Mouse (Mus musculus): Measurements from ENCODE around the gene Il1rap. TPM values are rescaled to one million over a fixed set of nuclear protein-coding genes. Genes with fewer than 3 reads are reported as not detected.

Il1rap gene
- polyA plus RNA-seq, 1 experiment from 2014 or later: 6.6 TPM

GRCm38 (mm10) chr16:26691294-26691693 is 109.8 kb downstream of the Il1rap start:
- WGBS: 81% methylated on average over 11 of the region's 11 CpGs
- H3K4me2 ChIP-seq (ENCODE audit: low read depth, severe bottlenecking): no peak overlapping the region
- no peaks in the 10 kb centered on the region for H3K27me3 ChIP-seq (ENCODE audit: control insufficient read depth, insufficient read depth, low read length)
- ATAC-seq (ENCODE audit: insufficient number of reproducible peaks, low FRiP score, low TSS enrichment, low read depth) (no peak), DNase-seq (ENCODE audit: low spot score) (no peak)
- no peaks in the 10 kb centered on the region for H3K4me1 ChIP-seq (ENCODE audit: control insufficient read depth, insufficient read depth, low read length)
- no peaks in the 10 kb centered on the region for H3K36me3 ChIP-seq (ENCODE audit: control insufficient read depth, insufficient read depth, low read length)
- H3K9ac ChIP-seq (ENCODE audit: low read length): no peak overlapping the region
- H3K4me3 ChIP-seq (ENCODE audit: low read depth, low read length): no peak overlapping the region
- no peak overlapping the region for H3K27ac ChIP-seq (replicated peaks; ENCODE audit: low read depth, low read length)
- H3K9me3 ChIP-seq (ENCODE audit: control insufficient read depth, low read length): no peaks in the 10 kb centered on the region

- no peak overlapping the region for H3K4me3 ChIP-seq (ENCODE audit: low read depth, low read length)
- WGBS: 87% methylated on average over 4 of the region's 4 CpGs
Observed at GRCm38 (mm10) chr16:26698076-26698475, 116.6 kb downstream of the Il1rap start.

GRCm38 (mm10) chr16:26700440-26701103 is 119.1 kb downstream of the Il1rap start:
- DNase-seq (ENCODE audit: low spot score) (no peak), ATAC-seq (ENCODE audit: insufficient number of reproducible peaks, low FRiP score, low TSS enrichment, low read depth) (no peak)
- Histone ChIP-seq H3K9ac (ENCODE audit: low read length) (no peak overlapping the region), H3K4me1 (ENCODE audit: control insufficient read depth, insufficient read depth, low read length) (no peaks in the 10 kb centered on the region), H3K9me3 (ENCODE audit: control insufficient read depth, low read length) (no peaks in the 10 kb centered on the region), H3K36me3 (ENCODE audit: control insufficient read depth, insufficient read depth, low read length) (no peaks in the 10 kb centered on the region), H3K4me3 (ENCODE audit: low read depth, low read length) (no peak overlapping the region), H3K27ac (replicated peaks; ENCODE audit: low read depth, low read length) (no peak overlapping the region), H3K27me3 (ENCODE audit: control insufficient read depth, insufficient read depth, low read length) (no peaks in the 10 kb centered on the region), H3K4me2 (ENCODE audit: low read depth, severe bottlenecking) (no peak overlapping the region)
- 91% methylated on average over 8 of the region's 8 CpGs for WGBS

More at GRCm38 (mm10) chr16:26698076-26698475, 116.6 kb downstream of the Il1rap start:
- Histone ChIP-seq H3K9ac (ENCODE audit: low read length) (no peak overlapping the region), H3K4me1 (ENCODE audit: control insufficient read depth, insufficient read depth, low read length) (no peaks in the 10 kb centered on the region), H3K36me3 (ENCODE audit: control insufficient read depth, insufficient read depth, low read length) (no peaks in the 10 kb centered on the region), H3K27ac (replicated peaks; ENCODE audit: low read depth, low read length) (no peak overlapping the region), H3K4me2 (ENCODE audit: low read depth, severe bottlenecking) (no peak overlapping the region), H3K9me3 (ENCODE audit: control insufficient read depth, low read length) (no peaks in the 10 kb centered on the region), H3K27me3 (ENCODE audit: control insufficient read depth, insufficient read depth, low read length) (no peaks in the 10 kb centered on the region)
- ATAC-seq (ENCODE audit: insufficient number of reproducible peaks, low FRiP score, low TSS enrichment, low read depth): no peak
- no peak for DNase-seq (ENCODE audit: low spot score)

- H3K4me3 ChIP-seq (ENCODE audit: low read depth, low read length): no peak overlapping the region
- H3K4me1 ChIP-seq (ENCODE audit: control insufficient read depth, insufficient read depth, low read length): no peaks in the 10 kb centered on the region
- ATAC-seq (ENCODE audit: insufficient number of reproducible peaks, low FRiP score, low TSS enrichment, low read depth) (no peak), DNase-seq (ENCODE audit: low spot score) (no peak)
- H3K36me3 ChIP-seq (ENCODE audit: control insufficient read depth, insufficient read depth, low read length): no peaks in the 10 kb centered on the region
- H3K27me3 ChIP-seq (ENCODE audit: control insufficient read depth, insufficient read depth, low read length): no peaks in the 10 kb centered on the region
- H3K9ac ChIP-seq (ENCODE audit: low read length): no peak overlapping the region
- 81% methylated on average over 6 of the region's 6 CpGs for WGBS
- H3K27ac ChIP-seq (replicated peaks; ENCODE audit: low read depth, low read length): no peak overlapping the region
- H3K4me2 ChIP-seq (ENCODE audit: low read depth, severe bottlenecking): no peak overlapping the region
- no peaks in the 10 kb centered on the region for H3K9me3 ChIP-seq (ENCODE audit: control insufficient read depth, low read length)
Observed at GRCm38 (mm10) chr16:26705658-26706371, 124.3 kb downstream of the Il1rap start.

- Histone ChIP-seq H3K27me3 (ENCODE audit: control insufficient read depth, insufficient read depth, low read length) (no peaks in the 10 kb centered on the region), H3K4me1 (ENCODE audit: control insufficient read depth, insufficient read depth, low read length) (no peaks in the 10 kb centered on the region), H3K9me3 (ENCODE audit: control insufficient read depth, low read length) (no peaks in the 10 kb centered on the region), H3K27ac (replicated peaks; ENCODE audit: low read depth, low read length) (no peak overlapping the region), H3K36me3 (ENCODE audit: control insufficient read depth, insufficient read depth, low read length) (no peaks in the 10 kb centered on the region), H3K4me2 (ENCODE audit: low read depth, severe bottlenecking) (no peak overlapping the region), H3K4me3 (ENCODE audit: low read depth, low read length) (no peak overlapping the region), H3K9ac (ENCODE audit: low read length) (no peak overlapping the region)
- 76% methylated on average over 2 of the region's 2 CpGs for WGBS
- no peak for DNase-seq (ENCODE audit: low spot score)
- ATAC-seq (ENCODE audit: insufficient number of reproducible peaks, low FRiP score, low TSS enrichment, low read depth): no peak
Observed at GRCm38 (mm10) chr16:26706503-26706902, 125.0 kb downstream of the Il1rap start.

- H3K36me3 ChIP-seq (ENCODE audit: control insufficient read depth, insufficient read depth, low read length): no peaks in the 10 kb centered on the region
- ATAC-seq (ENCODE audit: insufficient number of reproducible peaks, low FRiP score, low TSS enrichment, low read depth) (no peak), DNase-seq (ENCODE audit: low spot score) (no peak)
- no peaks in the 10 kb centered on the region for H3K9me3 ChIP-seq (ENCODE audit: control insufficient read depth, low read length)
- no peak overlapping the region for H3K27ac ChIP-seq (replicated peaks; ENCODE audit: low read depth, low read length)
- H3K27me3 ChIP-seq (ENCODE audit: control insufficient read depth, insufficient read depth, low read length): no peaks in the 10 kb centered on the region
- H3K4me1 ChIP-seq (ENCODE audit: control insufficient read depth, insufficient read depth, low read length): no peaks in the 10 kb centered on the region
- no peak overlapping the region for H3K4me3 ChIP-seq (ENCODE audit: low read depth, low read length)
- no peak overlapping the region for H3K9ac ChIP-seq (ENCODE audit: low read length)
- 95% methylated on average over 3 of the region's 3 CpGs for WGBS
- no peak overlapping the region for H3K4me2 ChIP-seq (ENCODE audit: low read depth, severe bottlenecking)
Observed at GRCm38 (mm10) chr16:26710922-26711321, 129.4 kb downstream of the Il1rap start.

GRCm38 (mm10) chr16:26713538-26714316 is 132.2 kb downstream of the Il1rap start:
- Histone ChIP-seq H3K9ac (ENCODE audit: low read length) (no peak overlapping the region), H3K27ac (replicated peaks; ENCODE audit: low read depth, low read length) (no peak overlapping the region), H3K36me3 (ENCODE audit: control insufficient read depth, insufficient read depth, low read length) (no peaks in the 10 kb centered on the region), H3K4me2 (ENCODE audit: low read depth, severe bottlenecking) (no peak overlapping the region), H3K27me3 (ENCODE audit: control insufficient read depth, insufficient read depth, low read length) (no peaks in the 10 kb centered on the region), H3K4me1 (ENCODE audit: control insufficient read depth, insufficient read depth, low read length) (no peaks in the 10 kb centered on the region), H3K9me3 (ENCODE audit: control insufficient read depth, low read length) (no peaks in the 10 kb centered on the region), H3K4me3 (ENCODE audit: low read depth, low read length) (no peak overlapping the region)
- DNase-seq (ENCODE audit: low spot score) (no peak), ATAC-seq (ENCODE audit: insufficient number of reproducible peaks, low FRiP score, low TSS enrichment, low read depth) (no peak)
- 88% methylated on average over 5 of the region's 5 CpGs for WGBS

- no peak overlapping the region for H3K9ac ChIP-seq (ENCODE audit: low read length)
- no peaks in the 10 kb centered on the region for H3K27me3 ChIP-seq (ENCODE audit: control insufficient read depth, insufficient read depth, low read length)
- WGBS: 92% methylated on average over 11 of the region's 11 CpGs
- no peak overlapping the region for H3K4me3 ChIP-seq (ENCODE audit: low read depth, low read length)
- ATAC-seq (ENCODE audit: insufficient number of reproducible peaks, low FRiP score, low TSS enrichment, low read depth): no peak
- no peak for DNase-seq (ENCODE audit: low spot score)
- no peaks in the 10 kb centered on the region for H3K9me3 ChIP-seq (ENCODE audit: control insufficient read depth, low read length)
- H3K4me1 ChIP-seq (ENCODE audit: control insufficient read depth, insufficient read depth, low read length): no peaks in the 10 kb centered on the region
- no peak overlapping the region for H3K27ac ChIP-seq (replicated peaks; ENCODE audit: low read depth, low read length)
- H3K4me2 ChIP-seq (ENCODE audit: low read depth, severe bottlenecking): no peak overlapping the region
- H3K36me3 ChIP-seq (ENCODE audit: control insufficient read depth, insufficient read depth, low read length): no peaks in the 10 kb centered on the region
Observed at GRCm38 (mm10) chr16:26722464-26722863, 141.0 kb downstream of the Il1rap start.

Measured in limb, embryonic 11.5 days (tissue).